ENCODE assay signal across 9 mouse cellular contexts in the genomic region with DNA sequence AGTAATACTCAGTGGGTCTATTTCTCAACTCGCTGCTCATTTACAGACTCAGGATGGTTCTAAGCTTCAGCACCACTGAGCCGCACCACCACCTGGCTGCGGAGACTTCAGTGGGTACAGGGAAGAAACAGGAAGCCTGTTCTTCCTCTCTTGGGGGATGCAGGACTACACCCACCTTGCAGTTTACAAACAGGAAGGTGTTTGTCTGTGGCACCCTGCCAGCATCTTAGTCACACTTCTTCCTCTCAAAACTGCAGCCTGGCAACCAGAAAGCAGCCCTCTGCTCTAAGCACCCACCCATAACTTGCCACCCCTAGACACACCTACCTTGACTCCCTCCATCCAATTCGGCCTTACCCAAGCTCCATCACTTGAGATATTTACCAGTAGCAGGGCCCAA. TPM values are rescaled to one million over a fixed set of nuclear protein-coding genes. Genes with fewer than 3 reads are reported as not detected.
A peak's percentile ranks its signal among the peaks of the same experiment; 100 is the strongest.
DNase-seq lines count a peak whose midpoint lies in the region; ATAC-seq and TF ChIP-seq lines count a peak whose summit lies in the region.
"Had no signal": no experiment of that assay in that cellular context is flagged by ENCODE, and none has a peak within 500 bp of the region (broad histone marks: within the 10 kb centered on the region; RNA-seq: fewer than 3 reads in every experiment).

No protein-coding gene starts in this region.

- TF ChIP-seq POLR2A in MEL (IDR thresholded peaks at IDR 0.05; ENCODE audit: control insufficient read depth in 1 of 2, insufficient read depth in 1 of 2, low read depth in 1 of 2, low read length in 2 of 2, poor library complexity in 1 of 2), result no peak
- TF ChIP-seq POLR2A in lung, adult 2 months (IDR thresholded peaks at IDR 0.05; ENCODE audit: borderline replicate concordance, extremely low read depth, low read depth, low read length), result no peak

- H3K27ac ChIP-seq in heart, embryonic 12.5 days (ENCODE audit: poor library complexity, severe bottlenecking), result no peak overlapping the region
- no peak overlapping the region for H3K27ac ChIP-seq in MEL (ENCODE audit: control insufficient read depth, low read depth, low read length)
- no peak overlapping the region for H3K27ac ChIP-seq in midbrain, embryonic 16.5 days (ENCODE audit: low read length)

- WGBS in heart, embryonic 12.5 days, result 78% methylated on average over 4 of the region's 4 CpGs
- 44% methylated on average over 4 of the region's 4 CpGs for WGBS in lung, adult 2 months
- WGBS in midbrain, embryonic 16.5 days, result 93% methylated on average over 4 of the region's 4 CpGs

- no peak for TF ChIP-seq CTCF in MEL (IDR thresholded peaks at IDR 0.05 in 2 of 3, conservative IDR thresholded peaks at IDR 0.05 in 1 of 3; ENCODE audit: control insufficient read depth in 1 of 3, insufficient read depth in 1 of 3, low read depth in 2 of 3, low read length in 3 of 3, poor library complexity in 1 of 3, severe bottlenecking in 1 of 3)
- no peak for TF ChIP-seq CTCF in lung, adult 2 months (IDR thresholded peaks at IDR 0.05; ENCODE audit: insufficient read depth, low read length)

- ATAC-seq in heart, embryonic 12.5 days (ENCODE audit: insufficient number of reproducible peaks, low FRiP score), result no peak
- peak; percentile 87 for ATAC-seq in granulocyte monocyte progenitor cell, adult 5-6 weeks (replicated peaks; ENCODE audit: poor library complexity, severe bottlenecking)
- ATAC-seq in midbrain, embryonic 16.5 days, result no peak

- no peak overlapping the region for H3K4me2 ChIP-seq in heart, embryonic 12.5 days
- no peak overlapping the region for H3K4me2 ChIP-seq in midbrain, embryonic 16.5 days (ENCODE audit: low read length)

- H3K79me2 ChIP-seq in MEL (ENCODE audit: control insufficient read depth, insufficient read depth, low read length, poor library complexity), result no peaks in the 10 kb centered on the region

- no peak for TF ChIP-seq RAD21 in MEL (IDR thresholded peaks at IDR 0.05; ENCODE audit: low read depth, low read length)

- peaks cover 4% of the 10 kb centered on the region for H3K4me1 ChIP-seq in heart, embryonic 12.5 days (replicated peaks)
- peaks cover 11 to 25% of the 10 kb centered on the region in 2 experiments for H3K4me1 ChIP-seq in MEL (ENCODE audit: control insufficient read depth in 1 of 2, insufficient read depth in 2 of 2, low read length in 2 of 2)
- H3K4me1 ChIP-seq in lung, adult 2 months (ENCODE audit: control insufficient read depth, insufficient read depth, low read length), result peaks cover 8% of the 10 kb centered on the region
- H3K4me1 ChIP-seq in midbrain, embryonic 16.5 days (ENCODE audit: control insufficient read depth, insufficient read depth, low read length), result no peaks in the 10 kb centered on the region; the same call in none of the 2 replicates

- no peaks in the 10 kb centered on the region for H3K36me3 ChIP-seq in heart, embryonic 12.5 days
- peaks cover 0 to 29% of the 10 kb centered on the region in 2 experiments; a peak in 2 of 4 replicates for H3K36me3 ChIP-seq in MEL (ENCODE audit: control insufficient read depth in 1 of 2, insufficient read depth in 2 of 2, low read length in 2 of 2)
- no peaks in the 10 kb centered on the region for H3K36me3 ChIP-seq in midbrain, embryonic 16.5 days (ENCODE audit: control insufficient read depth, insufficient read depth, low read length)

- peak; percentile 98 for DNase-seq in heart, adult 11 months
- peak; percentile 88 for DNase-seq in MEL (ENCODE audit: low read depth, low spot score)
- DNase-seq in lung, adult 2 months, result peak; percentile 46
- peak; percentile 12 to 70 for DNase-seq in spleen, postnatal 10 days (ENCODE audit: low spot score in 2 of 2)
- no peak for DNase-seq in urinary bladder, adult 2 months (ENCODE audit: low spot score)

- H3K4me3 ChIP-seq in heart, embryonic 12.5 days, result no peak overlapping the region
- no peak overlapping the region for H3K4me3 ChIP-seq in MEL (ENCODE audit: control insufficient read depth in 1 of 2, insufficient read depth in 1 of 2, low read depth in 2 of 2, low read length in 2 of 2)
- H3K4me3 ChIP-seq in lung, adult 2 months (replicated peaks; ENCODE audit: extremely low read depth, low read depth, low read length), result no peak overlapping the region
- H3K4me3 ChIP-seq in midbrain, embryonic 16.5 days (ENCODE audit: low read depth, low read length), result no peak overlapping the region

- H3K27me3 ChIP-seq in heart, embryonic 12.5 days (replicated peaks), result no peaks in the 10 kb centered on the region
- no peaks in the 10 kb centered on the region for H3K27me3 ChIP-seq in MEL (ENCODE audit: control insufficient read depth in 1 of 2, insufficient read depth in 2 of 2, low read length in 2 of 2)
- no peaks in the 10 kb centered on the region for H3K27me3 ChIP-seq in midbrain, embryonic 16.5 days (ENCODE audit: control insufficient read depth, insufficient read depth, low read depth, low read length)
- H3K27me3 ChIP-seq: CH12.LX had no signal

- no peaks in the 10 kb centered on the region for H3K9me3 ChIP-seq in heart, embryonic 12.5 days (replicated peaks)
- H3K9me3 ChIP-seq in MEL (replicated peaks; ENCODE audit: insufficient read depth, low read length), result no peaks in the 10 kb centered on the region
- H3K9me3 ChIP-seq in midbrain, embryonic 16.5 days (replicated peaks; ENCODE audit: control insufficient read depth, low read length, poor library complexity, severe bottlenecking), result no peaks in the 10 kb centered on the region

- no peak overlapping the region for H3K9ac ChIP-seq in heart, embryonic 12.5 days
- no peak overlapping the region for H3K9ac ChIP-seq in MEL (ENCODE audit: control insufficient read depth, low read depth, low read length, poor library complexity, severe bottlenecking)
- H3K9ac ChIP-seq in midbrain, embryonic 16.5 days (ENCODE audit: low read depth, low read length), result no peak overlapping the region

- peak in 1 of 2 experiments; percentile 41; a peak in 1 of 4 replicates for TF ChIP-seq EP300 in MEL (IDR thresholded peaks at IDR 0.05; ENCODE audit: low read depth in 1 of 2, low read length in 2 of 2)

TF ChIP-seq in MEL, 35 proteins besides CTCF, POLR2A, EP300 and RAD21:
- TF ChIP-seq UBTF (IDR thresholded peaks at IDR 0.05; ENCODE audit: borderline replicate concordance, insufficient read depth, low read depth, low read length) (no peak), ETS1 (IDR thresholded peaks at IDR 0.05; ENCODE audit: low read depth, low read length) (peak; percentile 18; the same call in 1 of the 2 replicates), HCFC1 (IDR thresholded peaks at IDR 0.05; ENCODE audit: low read depth, low read length) (no peak), ELF1 (IDR thresholded peaks at IDR 0.05; ENCODE audit: low read depth, low read length) (0 out of 2 replicates have a peak, but pooled peaks have one; percentile 20), GATA1 (IDR thresholded peaks at IDR 0.05; ENCODE audit: low read depth, low read length) (no peak)

RNA-seq across cellular contexts. Expression of a gene that starts 55.1 kb away (rescaled TPM):
- polyA plus RNA-seq in heart, embryonic 12.5 days (2016; fragmentation: Nextera tagmentation; extraction: Ambion mirVana), result 64.6 and 65.9 TPM in 2 replicates
- 13.8 and 16.0 TPM in 2 replicates for total RNA-seq in MEL (2012; rRNA removed)
- 10 to 100 TPM in 1 of 2 experiments, not detected in 1; 22.1 TPM for polyA plus RNA-seq in MEL (2012; ENCODE audit: insufficient read depth in 1 of 2, insufficient read length in 2 of 2, low read depth in 1 of 2, low replicate concordance in 2 of 2, missing spikeins in 1 of 2)
- total RNA-seq in granulocyte monocyte progenitor cell, adult 5-6 weeks (2014; fragmentation: Nextera tagmentation), result 14.6 and 18.3 TPM in 2 replicates
- total RNA-seq in granulocyte monocyte progenitor cell, adult 5-6 weeks (2017), result 35.1 and 50.0 TPM in 2 replicates
- polyA plus RNA-seq in lung, adult 2 months (2012; rRNA removed), result 16.2 and 32.2 TPM in 2 replicates
- polyA plus RNA-seq in midbrain, embryonic 16.5 days (2015; fragmentation: Nextera tagmentation; extraction: Ambion mirVana), result 176 and 200 TPM in 2 replicates
- polyA plus RNA-seq in urinary bladder, adult 2 months (2012; rRNA removed), result 61.3 and 88.5 TPM in 2 replicates
